19 mouse cellular contexts compared by ENCODE assay signal in the genomic region with DNA sequence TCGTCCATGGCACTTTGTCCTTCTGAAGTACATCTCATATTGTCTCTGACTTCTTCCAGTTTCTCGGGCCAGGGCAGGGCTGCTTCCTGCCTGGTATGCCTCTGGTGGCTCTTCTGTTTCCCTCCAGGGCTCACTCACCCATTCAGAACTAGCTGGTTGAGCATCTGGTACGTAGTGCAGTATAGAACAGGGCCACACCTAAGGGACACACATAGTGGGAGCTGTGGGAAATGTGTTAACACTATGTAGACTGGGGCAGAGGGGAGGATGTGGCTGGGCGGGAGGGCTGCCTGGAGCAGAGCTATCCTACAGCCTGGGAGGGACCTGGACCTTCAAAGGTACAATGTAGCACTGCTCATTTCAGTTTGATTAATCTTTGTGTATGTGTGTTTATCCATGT. TPM values are rescaled to one million over a fixed set of nuclear protein-coding genes. Genes with fewer than 3 reads are reported as not detected.
DNase-seq lines count a peak whose midpoint lies in the region; ATAC-seq and TF ChIP-seq lines count a peak whose summit lies in the region.
"Had no signal": no experiment of that assay in that cellular context is flagged by ENCODE, and none has a peak within 500 bp of the region (broad histone marks: within the 10 kb centered on the region; RNA-seq: fewer than 3 reads in every experiment).

No protein-coding gene starts in this region.

- no peak overlapping the region for H3K9ac ChIP-seq in intestine, embryonic 16.5 days (ENCODE audit: low read depth, low read length)
- H3K9ac ChIP-seq in intestine, postnatal 0 days (ENCODE audit: low read depth, low read length), result no peak overlapping the region
- H3K9ac ChIP-seq in stomach, postnatal 0 days (ENCODE audit: low read length), result no peak overlapping the region
- no peak overlapping the region for H3K9ac ChIP-seq in kidney, embryonic 15.5 days
- H3K9ac ChIP-seq: heart, embryonic 15.5 days; hindbrain, embryonic 13.5 days had no signal

- no peak overlapping the region for H3K27ac ChIP-seq in intestine, embryonic 16.5 days (ENCODE audit: low read length)
- no peak overlapping the region for H3K27ac ChIP-seq in intestine, postnatal 0 days (ENCODE audit: low read depth, low read length)
- 0 out of 2 replicates have a peak overlapping the region, but pooled peaks have one; percentile 45 for H3K27ac ChIP-seq in stomach, postnatal 0 days (replicated peaks)
- no peak overlapping the region for H3K27ac ChIP-seq in kidney, embryonic 15.5 days
- H3K27ac ChIP-seq: embryonic facial prominence, embryonic 10.5 days; forebrain, embryonic 10.5 days; gastrocnemius, adult 2 months; heart, embryonic 15.5 days; hindbrain, embryonic 13.5 days had no signal

- H3K4me2 ChIP-seq in intestine, embryonic 16.5 days (ENCODE audit: low read depth, low read length), result no peak overlapping the region
- no peak overlapping the region for H3K4me2 ChIP-seq in intestine, postnatal 0 days (replicated peaks; ENCODE audit: low read depth)
- no peak overlapping the region for H3K4me2 ChIP-seq in stomach, postnatal 0 days (replicated peaks; ENCODE audit: low read depth)
- H3K4me2 ChIP-seq in kidney, embryonic 15.5 days, result no peak overlapping the region
- H3K4me2 ChIP-seq: heart, embryonic 11.5 days; heart, embryonic 15.5 days; hindbrain, embryonic 13.5 days had no signal

- no peak overlapping the region for H3K4me3 ChIP-seq in intestine, embryonic 16.5 days (ENCODE audit: low read length)
- H3K4me3 ChIP-seq in intestine, postnatal 0 days (ENCODE audit: low read depth, low read length), result no peak overlapping the region
- no peak overlapping the region for H3K4me3 ChIP-seq in stomach, postnatal 0 days (ENCODE audit: low read depth, low read length)
- no peak overlapping the region for H3K4me3 ChIP-seq in kidney, embryonic 15.5 days (replicated peaks)
- H3K4me3 ChIP-seq: embryonic facial prominence, embryonic 10.5 days; forebrain, embryonic 10.5 days; gastrocnemius, adult 2 months; heart, embryonic 15.5 days; hindbrain, embryonic 13.5 days had no signal

- H3K27me3 ChIP-seq in intestine, embryonic 16.5 days (replicated peaks; ENCODE audit: control insufficient read depth, insufficient read depth, low read length), result no peaks in the 10 kb centered on the region
- no peaks in the 10 kb centered on the region for H3K27me3 ChIP-seq in intestine, postnatal 0 days (replicated peaks; ENCODE audit: control insufficient read depth, insufficient read depth, low read length)
- no peaks in the 10 kb centered on the region for H3K27me3 ChIP-seq in stomach, postnatal 0 days (ENCODE audit: control insufficient read depth, insufficient read depth, low read length)
- H3K27me3 ChIP-seq in kidney, embryonic 15.5 days, result no peaks in the 10 kb centered on the region
- H3K27me3 ChIP-seq: heart, embryonic 15.5 days; hindbrain, embryonic 13.5 days had no signal

- peak; percentile 68 for DNase-seq in heart, adult 11 months
- DNase-seq in heart, postnatal 14 days, result no peak
- no peak for DNase-seq in stomach, postnatal 0 days (ENCODE audit: low spot score)
- DNase-seq: adrenal gland, postnatal 14 days; cerebellum, adult 2 months; cerebellum, postnatal 10 days; gastrocnemius, adult 2 months; gastrocnemius, postnatal 25 days; heart, adult 18-20 months had no signal

- TF ChIP-seq CTCF in intestine, postnatal 0 days (IDR thresholded peaks at IDR 0.05; ENCODE audit: low read depth), result no peak
- no peak for TF ChIP-seq CTCF in stomach, postnatal 0 days (IDR thresholded peaks at IDR 0.05; ENCODE audit: low read depth)

- intact Hi-C loops in heart, postnatal 14 days (cut with DNase I), result no loop called here

- no peak for TF ChIP-seq EP300 in stomach, postnatal 0 days (optimal IDR thresholded peaks at IDR 0.05)

- 84% methylated on average over 4 of the region's 4 CpGs for WGBS in intestine, embryonic 16.5 days
- 81% methylated on average over 4 of the region's 4 CpGs for WGBS in intestine, postnatal 0 days
- 82% methylated on average over 4 of the region's 4 CpGs for WGBS in stomach, postnatal 0 days
- WGBS in kidney, embryonic 15.5 days, result 83% methylated on average over 4 of the region's 4 CpGs

- peaks cover 14% of the 10 kb centered on the region; the same call in 1 of the 2 replicates for H3K4me1 ChIP-seq in intestine, embryonic 16.5 days (ENCODE audit: control insufficient read depth, insufficient read depth, low read length)
- H3K4me1 ChIP-seq in intestine, postnatal 0 days (replicated peaks; ENCODE audit: control insufficient read depth, insufficient read depth, low read length), result 0 out of 2 replicates have a peak, but pooled peaks cover 9% of the 10 kb centered on the region
- peaks cover 2% of the 10 kb centered on the region; the same call in 1 of the 2 replicates for H3K4me1 ChIP-seq in stomach, postnatal 0 days (replicated peaks; ENCODE audit: control insufficient read depth, insufficient read depth)
- peaks cover 16% of the 10 kb centered on the region for H3K4me1 ChIP-seq in kidney, embryonic 15.5 days
- H3K4me1 ChIP-seq: heart, embryonic 15.5 days; hindbrain, embryonic 13.5 days had no signal

- ATAC-seq in intestine, embryonic 16.5 days, result peak; percentile 28; the same call in 1 of the 2 replicates
- no peak for ATAC-seq in intestine, postnatal 0 days
- ATAC-seq in erythroid progenitor cell, adult 5-6 weeks (replicated peaks; ENCODE audit: low FRiP score, poor library complexity, severe bottlenecking), result 0 out of 2 replicates have a peak, but pooled peaks have one; percentile 25
- no peak for ATAC-seq in stomach, postnatal 0 days (ENCODE audit: low FRiP score, low TSS enrichment)
- ATAC-seq in kidney, embryonic 15.5 days (replicated peaks; ENCODE audit: low FRiP score), result no peak
- ATAC-seq: forebrain, embryonic 14.5 days had no signal

- no peaks in the 10 kb centered on the region for H3K9me3 ChIP-seq in intestine, embryonic 16.5 days (ENCODE audit: control insufficient read depth, low read length)
- no peaks in the 10 kb centered on the region for H3K9me3 ChIP-seq in intestine, postnatal 0 days (ENCODE audit: control insufficient read depth)
- no peaks in the 10 kb centered on the region for H3K9me3 ChIP-seq in stomach, postnatal 0 days (ENCODE audit: control insufficient read depth, low read length)
- H3K9me3 ChIP-seq in kidney, embryonic 15.5 days (replicated peaks), result no peaks in the 10 kb centered on the region
- H3K9me3 ChIP-seq: embryonic facial prominence, embryonic 10.5 days; forebrain, embryonic 10.5 days; heart, embryonic 15.5 days; hindbrain, embryonic 13.5 days had no signal

- H3K36me3 ChIP-seq in intestine, embryonic 16.5 days (ENCODE audit: control insufficient read depth, insufficient read depth, low read length), result 0 out of 2 replicates have a peak, but pooled peaks cover 3% of the 10 kb centered on the region
- no peaks in the 10 kb centered on the region; the same call in 1 of the 2 replicates for H3K36me3 ChIP-seq in intestine, postnatal 0 days (ENCODE audit: control insufficient read depth, insufficient read depth)
- H3K36me3 ChIP-seq in stomach, postnatal 0 days (ENCODE audit: control insufficient read depth, insufficient read depth, low read length), result no peaks in the 10 kb centered on the region
- no peaks in the 10 kb centered on the region for H3K36me3 ChIP-seq in kidney, embryonic 15.5 days
- H3K36me3 ChIP-seq: embryonic facial prominence, embryonic 10.5 days; forebrain, embryonic 10.5 days; heart, embryonic 15.5 days; hindbrain, embryonic 13.5 days had no signal

RNA-seq across cellular contexts. Expression of a gene that starts 25.6 kb away (rescaled TPM):
- total RNA-seq in heart, postnatal 14 days (2021), result 10 to 100 TPM; 49.7 to 52.0 TPM
- 165 and 186 TPM in 2 replicates for polyA plus RNA-seq in intestine, embryonic 16.5 days (2015; fragmentation: Nextera tagmentation; extraction: Ambion mirVana)
- 265 and 271 TPM in 2 replicates for polyA plus RNA-seq in intestine, postnatal 0 days (2015; fragmentation: Nextera tagmentation; extraction: Ambion mirVana)
- 12.3 and 30.2 TPM in 2 replicates for total RNA-seq in erythroid progenitor cell, adult 5-6 weeks (2015; ENCODE audit: low replicate concordance)
- 4.9 and 8.2 TPM in 2 replicates for total RNA-seq in erythroid progenitor cell, adult 5-6 weeks (2017; ENCODE audit: low replicate concordance)
- 164 and 166 TPM in 2 replicates for polyA plus RNA-seq in stomach, postnatal 0 days (2015; fragmentation: Nextera tagmentation; extraction: Ambion mirVana)
- polyA plus RNA-seq in kidney, embryonic 15.5 days (2015; fragmentation: Nextera tagmentation; extraction: Ambion mirVana), result 95.7 and 105 TPM in 2 replicates

Comparison
In these comparisons a context has a peak if more than half of its experiments do, and no peak if none do; other contexts are left out.
1. ATAC-seq: peak in intestine, embryonic 16.5 days (single experiment) and erythroid progenitor cell, adult 5-6 weeks (single experiment); none in intestine, postnatal 0 days (single experiment), stomach, postnatal 0 days (single experiment) and kidney, embryonic 15.5 days (single experiment).